ENCODE assay signal across 8 mouse cellular contexts in the genomic region with DNA sequence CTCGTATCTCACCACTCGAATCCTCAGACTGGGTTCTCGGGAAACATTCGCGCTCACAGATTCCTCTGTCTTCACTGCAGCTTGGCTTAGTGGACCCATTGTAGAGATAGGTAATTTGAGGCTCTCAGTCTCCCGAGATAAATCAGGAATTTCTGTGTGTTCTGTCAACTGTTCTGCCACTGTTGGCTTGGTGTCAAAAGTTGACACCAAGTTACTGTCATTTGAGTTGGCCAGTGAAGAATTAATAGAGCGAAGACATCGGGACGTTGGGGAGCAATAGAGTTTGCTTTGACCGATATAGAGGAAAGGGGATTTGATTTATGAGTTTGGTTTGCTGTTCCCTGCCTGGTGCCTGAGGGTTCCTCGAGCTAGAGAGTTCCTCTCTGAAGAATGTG. TPM values are rescaled to one million over a fixed set of nuclear protein-coding genes. Genes with fewer than 3 reads are reported as not detected.
DNase-seq lines count a peak whose midpoint lies in the region; ATAC-seq lines count a peak whose summit lies in the region.

TSS of gene Tomt (minus strand) at position 73 of the 395 bp plus-strand sequence.

- no peaks in the 10 kb centered on the region; the same call in 1 of the 2 replicates for H3K9me3 ChIP-seq in heart, embryonic 16.5 days (replicated peaks; ENCODE audit: control insufficient read depth, low read length)
- H3K9me3 ChIP-seq in hindbrain, embryonic 13.5 days: no peaks in the 10 kb centered on the region
- no peaks in the 10 kb centered on the region for H3K9me3 ChIP-seq in midbrain, embryonic 12.5 days

- no peak for ATAC-seq in heart, embryonic 16.5 days (replicated peaks; ENCODE audit: extremely low read depth, insufficient read depth, low FRiP score)
- no peak for ATAC-seq in hindbrain, embryonic 13.5 days (ENCODE audit: low FRiP score)
- ATAC-seq in midbrain, embryonic 12.5 days (ENCODE audit: low FRiP score, low read depth): no peak

- peaks cover 12% of the 10 kb centered on the region; the same call in 1 of the 2 replicates for H3K36me3 ChIP-seq in heart, embryonic 16.5 days (ENCODE audit: control insufficient read depth, insufficient read depth)
- H3K36me3 ChIP-seq in hindbrain, embryonic 13.5 days: peaks cover 40% of the 10 kb centered on the region
- H3K36me3 ChIP-seq in midbrain, embryonic 12.5 days: peaks cover 31% of the 10 kb centered on the region

- no peak for DNase-seq in heart, postnatal 4 days
- DNase-seq in adipocyte (ENCODE audit: low spot score): peak; percentile 53
- no peak for DNase-seq in urinary bladder, adult 2 months (ENCODE audit: low spot score)
- no peak for DNase-seq in adrenal gland, postnatal 25 days
- DNase-seq in right cerebral cortex, postnatal 25 days: no peak

- peaks cover 15% of the 10 kb centered on the region for H3K4me1 ChIP-seq in heart, embryonic 16.5 days (ENCODE audit: control insufficient read depth, insufficient read depth, low read length)
- peaks cover 30% of the 10 kb centered on the region for H3K4me1 ChIP-seq in hindbrain, embryonic 13.5 days (replicated peaks)
- H3K4me1 ChIP-seq in midbrain, embryonic 12.5 days: peaks cover 22% of the 10 kb centered on the region

- no peaks in the 10 kb centered on the region for H3K27me3 ChIP-seq in heart, embryonic 16.5 days (ENCODE audit: control insufficient read depth, insufficient read depth, low read length)
- no peaks in the 10 kb centered on the region for H3K27me3 ChIP-seq in hindbrain, embryonic 13.5 days
- H3K27me3 ChIP-seq in midbrain, embryonic 12.5 days: no peaks in the 10 kb centered on the region

- H3K4me3 ChIP-seq in heart, embryonic 16.5 days (ENCODE audit: low read length): peak within 1 kb of the TSS; percentile 86
- H3K4me3 ChIP-seq in hindbrain, embryonic 13.5 days: peak within 1 kb of the TSS; percentile 77
- H3K4me3 ChIP-seq in midbrain, embryonic 12.5 days: peak within 1 kb of the TSS; percentile 63

- H3K9ac ChIP-seq in heart, embryonic 16.5 days (ENCODE audit: low read length): peak within 1 kb of the TSS; percentile 94
- H3K9ac ChIP-seq in hindbrain, embryonic 13.5 days: peak within 1 kb of the TSS; percentile 88
- peak within 1 kb of the TSS; percentile 78 for H3K9ac ChIP-seq in midbrain, embryonic 12.5 days (replicated peaks)

- H3K4me2 ChIP-seq in heart, embryonic 16.5 days (ENCODE audit: low read depth, low read length): peak within 1 kb of the TSS; percentile 83
- H3K4me2 ChIP-seq in hindbrain, embryonic 13.5 days: peak within 1 kb of the TSS; percentile 74
- peak within 1 kb of the TSS; percentile 67 for H3K4me2 ChIP-seq in midbrain, embryonic 12.5 days (replicated peaks)

- peak within 1 kb of the TSS; percentile 98 for H3K27ac ChIP-seq in heart, embryonic 16.5 days (ENCODE audit: low read length)
- peak within 1 kb of the TSS; percentile 97 for H3K27ac ChIP-seq in hindbrain, embryonic 13.5 days
- peak within 1 kb of the TSS; percentile 92 for H3K27ac ChIP-seq in midbrain, embryonic 12.5 days (replicated peaks)

- 10% methylated on average over 11 of the region's 11 CpGs for WGBS in heart, embryonic 16.5 days
- 21% methylated on average over 11 of the region's 11 CpGs for WGBS in hindbrain, embryonic 13.5 days
- 21% methylated on average over 11 of the region's 11 CpGs for WGBS in midbrain, embryonic 12.5 days

RNA-seq across cellular contexts. Expression of gene Tomt, which starts in this region (rescaled TPM):
- polyA plus RNA-seq in heart, embryonic 16.5 days (2015; fragmentation: Nextera tagmentation; extraction: Ambion mirVana): 0.14 TPM in 1 of 2 replicates, not detected in the other
- not detected for total RNA-seq in heart, postnatal 4 days (2021)
- polyA plus RNA-seq in hindbrain, embryonic 13.5 days (2015; fragmentation: Nextera tagmentation; extraction: Ambion mirVana): 0.40 and 0.48 TPM in 2 replicates
- polyA plus RNA-seq in midbrain, embryonic 12.5 days (2016; fragmentation: Nextera tagmentation; extraction: Ambion mirVana): 0.38 and 0.64 TPM in 2 replicates
- 0.12 and 0.23 TPM in 2 replicates for polyA plus RNA-seq in urinary bladder, adult 2 months (2012; rRNA removed)
- total RNA-seq in adrenal gland, postnatal 25 days (2021): not detected in 2 replicates
